Mouse (Mus musculus) megakaryocyte, embryonic 14.5 days (primary cell): Measurements from ENCODE around the gene Abca2. TPM values are rescaled to one million over a fixed set of nuclear protein-coding genes. Genes with fewer than 3 reads are reported as not detected.

Source experiments
- H3K27me3 ChIP-seq: replicated peaks from 2 replicates; pipeline ENCODE3; 2012; ENCODE audit warnings: inconsistent platforms
- H3K36me3 ChIP-seq: replicated peaks from 2 replicates; pipeline ENCODE3; 2012; ENCODE audit warnings: low read length, inconsistent platforms, mixed read lengths
- H3K4me1 ChIP-seq: 2 replicates; pipeline ENCODE4 v1.6.1; 2012; ENCODE audit warnings: inconsistent platforms
- H3K4me3 ChIP-seq: replicated peaks from 2 replicates; pipeline ENCODE3; 2012; ENCODE audit warnings: moderate library complexity, mild to moderate bottlenecking, inconsistent platforms
- H3K9me3 ChIP-seq: 2 replicates; pipeline ENCODE4 v1.6.1; 2012; ENCODE audit warnings: inconsistent platforms
- FLI1 ChIP-seq: IDR thresholded peaks from 2 replicates; pipeline ENCODE4 v1.6.1; 2012; ENCODE audit warnings: low read length, inconsistent platforms, mixed read lengths
- GATA1 ChIP-seq: IDR thresholded peaks from 3 replicates; pipeline ENCODE4 v1.6.1; 2012; ENCODE audit warnings: mixed read lengths, low read length, inconsistent platforms, borderline replicate concordance
- polyA plus RNA-seq: library from polyadenylated mRNA; stranded (reverse); fragments of >175 nt; gene quantifications from 2 replicates; pipeline ENCODE4 v1.2.3, GENCODE M21; 2012; ENCODE audit warnings: low replicate concordance; ENCODE audit not compliant: insufficient read depth

Abca2 gene
- polyA plus RNA-seq, 1 experiment, result 13.1 TPM

DNA sequence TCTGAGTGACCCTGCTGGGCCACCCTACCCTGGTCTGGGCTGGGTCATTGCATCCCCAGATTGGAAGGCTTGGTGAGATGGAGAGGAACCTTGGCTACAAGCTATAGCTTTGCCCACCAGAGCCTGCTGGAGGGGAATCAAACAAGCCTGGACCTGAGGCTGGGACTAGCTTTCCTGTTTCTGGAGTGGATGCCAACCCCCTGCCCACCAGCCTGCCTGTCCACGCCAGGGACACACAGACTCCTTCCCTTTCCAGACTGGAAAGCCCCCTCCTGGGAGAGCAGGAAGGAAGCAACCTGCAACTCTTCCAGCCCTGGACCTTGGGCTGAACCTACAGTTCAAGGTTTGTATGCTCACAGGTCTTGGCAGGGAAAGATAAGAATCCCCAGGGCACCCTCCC, 4.9 kb upstream of the Abca2 start:
- peaks cover 27% of the 10 kb centered on the region for H3K27me3 ChIP-seq
- H3K4me3 ChIP-seq, result peak overlapping the region; percentile 86
- H3K9me3 ChIP-seq, result peaks cover 3% of the 10 kb centered on the region; the same call in 1 of the 2 replicates
- H3K36me3 ChIP-seq, result peaks cover 9% of the 10 kb centered on the region
- no peak for TF ChIP-seq GATA1
- TF ChIP-seq FLI1, result no peak
- H3K4me1 ChIP-seq, result peaks cover 77% of the 10 kb centered on the region

DNA sequence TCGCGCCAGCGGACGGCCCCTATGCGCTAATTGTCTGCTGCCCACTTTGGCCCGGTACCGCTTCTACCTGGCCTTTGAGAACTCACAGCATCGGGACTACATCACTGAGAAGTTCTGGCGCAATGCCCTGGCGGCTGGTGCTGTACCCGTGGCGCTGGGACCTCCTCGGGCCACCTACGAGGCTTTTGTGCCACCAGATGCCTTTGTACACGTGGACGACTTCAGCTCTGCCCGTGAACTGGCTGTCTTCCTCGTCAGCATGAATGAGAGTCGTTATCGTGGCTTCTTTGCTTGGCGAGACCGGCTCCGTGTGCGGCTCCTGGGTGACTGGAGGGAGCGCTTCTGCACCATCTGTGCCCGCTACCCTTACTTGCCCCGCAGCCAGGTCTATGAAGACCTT, 3.0 kb upstream of the Abca2 start:
- TF ChIP-seq FLI1 (no peak), GATA1 (no peak)
- Histone ChIP-seq H3K9me3 (peaks cover 3% of the 10 kb centered on the region; the same call in 1 of the 2 replicates), H3K27me3 (peaks cover 35% of the 10 kb centered on the region), H3K4me3 (no peak overlapping the region), H3K4me1 (peaks cover 91% of the 10 kb centered on the region), H3K36me3 (peaks cover 10% of the 10 kb centered on the region)

GRCm38 (mm10) chr2:25426721-25427191, 1.7 kb upstream of the Abca2 start:
- peaks cover 45% of the 10 kb centered on the region for H3K27me3 ChIP-seq
- H3K4me3 ChIP-seq, result peak overlapping the region; percentile 86
- peaks cover 3% of the 10 kb centered on the region; the same call in 1 of the 2 replicates for H3K9me3 ChIP-seq
- TF ChIP-seq FLI1 (no peak), GATA1 (no peak)
- H3K36me3 ChIP-seq, result peaks cover 20% of the 10 kb centered on the region
- H3K4me1 ChIP-seq, result peaks cover 97% of the 10 kb centered on the region

DNA sequence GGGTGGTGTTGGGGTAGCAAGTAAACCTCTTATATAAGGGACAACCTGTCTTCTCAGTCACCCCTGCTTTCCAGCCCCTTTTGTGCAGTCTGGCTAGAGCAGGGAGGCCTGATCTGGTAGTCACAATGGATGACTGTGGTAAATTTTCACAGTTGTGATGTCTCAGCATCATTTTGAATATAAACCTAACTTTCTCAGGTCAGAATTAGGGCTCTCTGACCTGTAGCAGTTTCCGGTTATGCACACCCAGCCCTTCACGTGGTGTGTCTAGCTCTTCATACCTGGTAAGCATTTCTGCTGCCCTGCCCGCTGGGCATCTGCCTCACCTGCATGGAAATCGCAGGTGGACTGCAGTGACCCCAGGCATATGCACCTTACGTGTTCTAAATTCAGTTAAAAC, 1.2 kb upstream of the Abca2 start:
- Histone ChIP-seq H3K9me3 (peaks cover 3% of the 10 kb centered on the region; the same call in 1 of the 2 replicates), H3K4me3 (peak overlapping the region; percentile 86), H3K4me1 (peaks cover 97% of the 10 kb centered on the region), H3K36me3 (peaks cover 20% of the 10 kb centered on the region), H3K27me3 (peaks cover 45% of the 10 kb centered on the region)
- TF ChIP-seq GATA1 (no peak), FLI1 (no peak)

GRCm38 (mm10) chr2:25429435-25430180, 1.1 kb downstream of the Abca2 start:
- H3K4me3 ChIP-seq, result peak overlapping the region; percentile 94
- H3K4me1 ChIP-seq, result peaks cover 96% of the 10 kb centered on the region
- H3K27me3 ChIP-seq, result peaks cover 49% of the 10 kb centered on the region
- TF ChIP-seq GATA1, result no peak
- no peak for TF ChIP-seq FLI1
- H3K36me3 ChIP-seq, result peaks cover 41% of the 10 kb centered on the region
- H3K9me3 ChIP-seq, result peaks cover 3% of the 10 kb centered on the region; the same call in 1 of the 2 replicates

DNA sequence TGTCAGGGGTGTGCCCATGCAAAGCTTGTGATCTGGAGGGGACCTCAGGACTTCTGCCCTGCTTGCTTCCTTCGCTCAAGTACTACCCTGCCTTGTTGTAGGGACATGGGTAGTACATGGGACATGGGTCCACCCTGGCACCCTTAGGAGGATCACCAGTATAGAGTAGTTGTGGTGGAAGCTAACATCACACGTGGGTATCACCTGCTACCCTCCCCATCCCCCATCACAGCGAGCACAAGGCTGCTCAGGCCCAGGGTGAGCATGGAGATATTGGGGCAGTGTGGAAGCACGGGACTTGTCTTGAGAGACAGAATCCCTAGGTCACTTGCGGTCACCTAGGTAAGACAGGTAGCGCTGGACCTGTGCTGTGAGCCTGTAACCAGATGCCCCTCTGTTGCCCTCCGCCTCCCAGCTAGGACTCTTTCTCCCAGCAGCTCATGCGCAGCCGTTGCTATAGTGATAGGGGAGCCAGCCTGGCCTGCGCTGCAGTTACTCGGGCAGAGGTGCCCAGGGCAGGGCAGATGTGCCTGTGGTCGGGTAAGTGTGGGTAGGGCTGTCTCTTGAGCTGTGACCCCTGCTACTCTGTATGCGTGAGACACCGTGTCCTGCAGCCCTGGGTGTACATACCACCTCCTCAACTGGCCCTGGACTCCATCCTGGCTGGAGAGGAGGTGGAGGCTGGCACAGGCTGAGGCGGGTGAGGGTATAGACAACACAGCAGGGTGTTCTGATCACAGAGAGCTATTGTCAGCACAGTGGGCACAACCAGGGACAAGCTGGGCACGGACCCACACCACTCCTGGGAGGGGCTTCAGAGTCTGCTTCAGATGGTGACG, 2.1 kb downstream of the Abca2 start:
- peak overlapping the region; percentile 94 for H3K4me3 ChIP-seq
- TF ChIP-seq GATA1 (no peak), FLI1 (no peak)

GRCm38 (mm10) chr2:25431308-25431855, 2.9 kb downstream of the Abca2 start:
- Histone ChIP-seq H3K9me3 (no peaks in the 10 kb centered on the region), H3K27me3 (peaks cover 49% of the 10 kb centered on the region), H3K36me3 (peaks cover 50% of the 10 kb centered on the region), H3K4me3 (peak overlapping the region; percentile 78), H3K4me1 (peaks cover 84% of the 10 kb centered on the region)
- TF ChIP-seq GATA1, result no peak
- TF ChIP-seq FLI1, result no peak

More for the DNA sequence above, 2.1 kb downstream of the Abca2 start:
- H3K27me3 ChIP-seq, result peaks cover 49% of the 10 kb centered on the region
- H3K4me1 ChIP-seq, result peaks cover 92% of the 10 kb centered on the region
- H3K36me3 ChIP-seq, result peaks cover 44% of the 10 kb centered on the region
- no peaks in the 10 kb centered on the region for H3K9me3 ChIP-seq

- TF ChIP-seq FLI1, result no peak
- peak; percentile 46; the same call in 1 of the 3 replicates for TF ChIP-seq GATA1
- peaks cover 56% of the 10 kb centered on the region for H3K27me3 ChIP-seq
- H3K4me1 ChIP-seq, result peaks cover 75% of the 10 kb centered on the region
- peak overlapping the region; percentile 78 for H3K4me3 ChIP-seq
- H3K9me3 ChIP-seq, result no peaks in the 10 kb centered on the region
- peaks cover 61% of the 10 kb centered on the region for H3K36me3 ChIP-seq
Observed at GRCm38 (mm10) chr2:25432326-25433098, 4.0 kb downstream of the Abca2 start.

GRCm38 (mm10) chr2:25433101-25433500, 4.6 kb downstream of the Abca2 start:
- Histone ChIP-seq H3K27me3 (peaks cover 59% of the 10 kb centered on the region), H3K4me1 (peaks cover 73% of the 10 kb centered on the region), H3K9me3 (no peaks in the 10 kb centered on the region), H3K36me3 (peaks cover 67% of the 10 kb centered on the region), H3K4me3 (peak overlapping the region; percentile 12)
- TF ChIP-seq FLI1 (no peak), GATA1 (no peak)
